Mouse (Mus musculus) left cerebral cortex, postnatal 10 days (tissue): ENCODE measurements around the gene Olfr1209. TPM values are rescaled to one million over a fixed set of nuclear protein-coding genes. Genes with fewer than 3 reads are reported as not detected.

Experiments
- DNase-seq, 2 experiments: peaks; one replicate each; pipeline ENCODE4 v3.0.0; 2021 to 2022; ENCODE audit warnings: low spot score in 2 of 2, mixed read lengths in 1 of 2; ENCODE audit errors: extremely low spot score in 1 of 2
- intact Hi-C: fragments of 180-260 bp; cut with DNase I; formaldehyde crosslinking; loops from one replicate; pipeline ENCODE4 v1.15.1; 2025
- total RNA-seq, 2 experiments: library from RNA; stranded (reverse); gene quantifications; 2 replicates each; pipeline ENCODE4 v1.2.3; 2021

The Olfr1209 gene
- total RNA-seq, result not detected

GRCm38 (mm10) chr2:88915057-88915456 is at the start of gene Olfr1209:
Gene Olfr1209, minus strand, starts transcription at chr2:88915157.
- intact Hi-C loops, result no loop called here

GRCm38 (mm10) chr2:88953669-88954068 is 38.7 kb upstream of the Olfr1209 start, which contains the start of gene Olfr1212:
Gene Olfr1212, plus strand, starts transcription at chr2:88953969.
- no peak for DNase-seq
- intact Hi-C loops, result no loop called here

More at GRCm38 (mm10) chr2:88915057-88915456, at the start of gene Olfr1209:
- DNase-seq, result no peak

DNA sequence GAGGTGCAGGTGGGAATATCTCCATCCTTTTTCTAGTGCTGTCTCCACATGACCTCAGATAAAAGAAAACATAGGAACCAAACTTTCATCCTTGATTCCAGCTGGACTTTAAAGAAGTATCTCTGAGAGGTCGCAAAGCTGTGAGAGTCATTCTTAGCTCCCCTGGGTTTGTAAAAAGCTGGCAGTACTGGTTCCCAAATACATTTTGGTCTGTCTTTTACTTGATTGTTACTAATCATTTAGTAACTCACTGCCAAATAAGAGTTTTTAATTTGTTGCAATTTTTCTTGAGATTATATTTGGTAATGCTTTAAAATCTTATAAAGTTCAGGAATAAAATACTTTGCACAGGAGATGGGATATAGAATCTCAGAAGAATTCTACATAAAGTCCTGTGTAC is 23.1 kb upstream of the Olfr1209 start, which contains the start of gene Olfr1211:
Gene Olfr1211, minus strand, starts transcription at position 101 of the 400 bp plus-strand sequence.
- intact Hi-C loops, result no loop called here
- no peak for DNase-seq

DNA sequence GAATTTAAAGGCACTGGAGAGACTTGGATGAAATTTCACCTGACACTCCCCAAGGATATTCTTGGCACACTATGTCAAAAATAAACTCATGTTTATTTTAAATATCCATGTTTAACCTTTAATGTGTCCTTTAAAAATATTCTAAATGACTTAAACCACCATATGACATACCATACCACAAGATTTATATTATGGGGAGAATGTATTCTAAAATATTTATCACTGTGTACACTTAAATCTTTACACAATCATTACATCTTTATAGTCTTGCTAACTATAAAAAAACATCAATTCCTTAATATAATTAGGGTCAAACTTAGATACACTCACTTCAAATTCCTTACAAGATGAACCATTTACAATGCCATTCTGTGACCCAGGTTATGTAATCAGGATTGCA is 12.7 kb downstream of the Olfr1209 start, which contains the start of gene Olfr1208:
Gene Olfr1208, minus strand, starts transcription at position 101 of the 400 bp plus-strand sequence.
- no peak for DNase-seq
- intact Hi-C loops, result no loop called here

DNA sequence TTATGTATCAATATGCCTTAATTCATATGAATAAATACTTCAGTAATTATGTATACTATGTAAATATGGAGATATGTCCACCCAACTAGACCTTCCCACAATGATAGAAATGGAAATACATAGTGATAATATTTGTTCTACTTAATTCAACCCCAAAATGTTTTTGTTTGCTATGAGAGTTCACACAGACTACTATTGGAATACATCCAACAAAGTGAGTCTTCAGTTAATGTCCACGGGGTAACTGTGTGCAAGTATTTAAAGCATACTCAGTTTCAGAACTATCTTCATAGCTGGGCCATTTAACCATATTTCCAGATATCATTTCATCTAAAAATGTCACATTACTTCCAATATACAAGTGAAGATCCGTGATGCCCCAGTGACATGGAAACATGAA is 52.0 kb downstream of the Olfr1209 start, which contains the start of gene Olfr1206:
Gene Olfr1206, plus strand, starts transcription at position 301 of the 400 bp plus-strand sequence.
- intact Hi-C loops, result no loop called here
- DNase-seq, result no peak

Other genes starting within 250 kb of the Olfr1209 start
- gene Olfr1193, start 239.5 kb downstream of the Olfr1209 start, total RNA-seq, result not detected
- gene Olfr1195, start 226.0 kb downstream of the Olfr1209 start, total RNA-seq, result not detected
- gene Olfr1196, start 210.6 kb downstream of the Olfr1209 start, total RNA-seq, result not detected
- gene Olfr1197, start 182.8 kb downstream of the Olfr1209 start, total RNA-seq, result not detected
- not detected for gene Olfr1198, start 163.8 kb downstream of the Olfr1209 start, total RNA-seq
- gene Olfr1199, start 154.7 kb downstream of the Olfr1209 start, total RNA-seq, result not detected
- not detected for gene Olfr1200, start 144.7 kb downstream of the Olfr1209 start, total RNA-seq
- gene Olfr1201, start 122.1 kb downstream of the Olfr1209 start, total RNA-seq, result not detected
- not detected for gene Olfr1202, start 100.7 kb downstream of the Olfr1209 start, total RNA-seq
- gene Olfr1205, start 85.4 kb downstream of the Olfr1209 start, total RNA-seq, result not detected
- not detected for gene Olfr1204, start 65.9 kb downstream of the Olfr1209 start, total RNA-seq
- gene Olfr1206, start 51.9 kb downstream of the Olfr1209 start, total RNA-seq, result not detected
- not detected for gene Olfr1208, start 12.8 kb downstream of the Olfr1209 start, total RNA-seq
- not detected for gene Olfr1211, start 23.0 kb upstream of the Olfr1209 start, total RNA-seq
- not detected for gene Olfr1212, start 38.8 kb upstream of the Olfr1209 start, total RNA-seq
- not detected for gene Gm13762, start 65.1 kb upstream of the Olfr1209 start, total RNA-seq
- not detected for gene Olfr1214, start 77.5 kb upstream of the Olfr1209 start, total RNA-seq
- gene Olfr1215, start 91.8 kb upstream of the Olfr1209 start, total RNA-seq, result not detected
- not detected for gene Olfr1216, start 103.2 kb upstream of the Olfr1209 start, total RNA-seq
- not detected for gene Olfr1217, start 116.9 kb upstream of the Olfr1209 start, total RNA-seq
- not detected for gene Olfr1218, start 146.0 kb upstream of the Olfr1209 start, total RNA-seq
- gene Olfr1219, start 168.4 kb upstream of the Olfr1209 start, total RNA-seq, result not detected
- gene Olfr1220, start 191.7 kb upstream of the Olfr1209 start, total RNA-seq, result not detected
- not detected for gene Olfr1221, start 202.1 kb upstream of the Olfr1209 start, total RNA-seq
- gene Olfr1222, start 217.9 kb upstream of the Olfr1209 start, total RNA-seq, result not detected
- gene Olfr1223, start 236.4 kb upstream of the Olfr1209 start, total RNA-seq, result not detected
- gene Olfr1224-ps1, start 248.9 kb upstream of the Olfr1209 start, total RNA-seq, result not detected